Mouse (Mus musculus) liver, adult 2 months (tissue): ENCODE data around the gene Xpc.

Experiments
- CTCF ChIP-seq: fragments of 200-500 bp; IDR thresholded peaks from 2 replicates; pipeline ENCODE4 v1.5.1; 2011; ENCODE audit warnings: low read depth, low read length, control low read depth
- POLR2A ChIP-seq: fragments of 200-500 bp; IDR thresholded peaks from 2 replicates; pipeline ENCODE4 v1.6.1; 2011; ENCODE audit warnings: low read length, control low read depth; ENCODE audit not compliant: insufficient read depth; ENCODE audit errors: extremely low read depth

DNA sequence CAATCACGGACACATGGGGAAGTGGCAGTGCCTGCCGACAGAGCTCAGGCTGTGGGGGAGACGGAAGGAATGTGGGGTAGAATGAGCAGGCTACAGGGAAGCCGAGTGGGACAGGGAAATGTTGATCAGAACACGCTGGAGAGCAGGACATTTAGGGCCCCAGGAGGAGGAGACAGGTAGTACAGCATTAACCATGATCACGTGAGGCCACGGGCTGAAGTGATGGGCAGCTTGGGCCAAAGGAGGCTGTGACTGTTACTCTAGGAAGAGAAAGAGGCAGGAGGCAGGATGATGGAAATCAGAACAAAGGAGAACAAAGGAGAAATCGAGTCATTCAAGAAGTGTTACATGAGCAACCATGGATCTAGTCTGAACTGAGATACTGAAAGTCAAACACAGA lies 21.2 kb downstream of the Xpc start:
- no peak for TF ChIP-seq CTCF
- no peak for TF ChIP-seq POLR2A
